Mouse (Mus musculus) adrenal gland, adult (tissue): Measurements from ENCODE around the gene Eif1ad.
"Not testable (repeated sequence)": the region's sequence is repeated elsewhere in the genome, so short reads cannot be mapped to it uniquely, and the experiment has no call there.

ENCODE experiments used
- DNase-seq, 2 experiments: peaks; one replicate each; pipeline ENCODE4 v3.0.0; 2022 to 2023; ENCODE audit warnings: low spot score in 1 of 2; ENCODE audit not compliant: inconsistent age in 2 of 2

The Eif1ad gene

DNA sequence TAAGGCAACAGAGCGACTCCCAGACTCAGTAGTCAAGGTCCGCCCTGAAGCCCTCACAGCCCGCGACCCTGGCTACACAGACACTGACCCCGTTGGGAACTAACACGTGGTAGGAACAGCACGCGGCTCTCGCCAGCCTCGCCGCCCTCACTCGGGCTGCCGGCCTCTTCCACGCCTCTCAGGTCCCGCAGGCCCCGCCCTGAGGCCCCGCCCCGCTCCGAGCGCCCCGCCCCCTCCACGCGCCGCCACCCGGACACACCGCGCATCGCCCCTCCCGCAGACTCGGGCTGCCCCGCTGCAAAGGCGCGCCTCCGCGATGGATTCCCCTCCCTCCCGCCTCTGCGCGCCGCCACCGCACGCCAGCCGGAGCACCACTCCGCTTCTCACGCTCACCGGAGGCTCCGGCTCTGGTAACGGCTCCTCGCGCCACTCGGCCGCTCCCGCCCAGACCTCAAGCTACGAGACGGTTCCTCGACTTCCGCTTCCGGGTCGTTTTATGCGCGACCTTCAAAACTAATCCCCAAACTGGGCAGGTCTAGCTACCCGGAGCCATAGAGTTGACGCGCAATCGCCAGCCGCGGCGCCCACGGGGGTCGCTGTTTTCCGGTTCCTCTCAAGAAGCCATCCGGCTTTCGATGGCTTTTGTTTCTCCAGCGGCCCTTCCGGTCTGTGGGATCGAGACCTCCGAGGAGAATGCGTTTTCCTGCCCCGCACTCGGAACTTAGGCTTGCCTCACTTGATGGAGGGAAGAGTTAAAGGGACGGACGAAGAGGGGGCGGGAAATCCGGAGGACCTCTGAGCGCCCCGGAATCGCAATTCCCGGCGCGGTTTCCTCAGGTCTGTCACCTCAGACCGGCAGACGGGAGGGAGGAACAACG is at the start of gene Eif1ad:
Gene Eif1ad (plus strand): TSS at position 567 of the 878 bp plus-strand sequence.
- DNase-seq: peak; percentile 97 to 100

DNA sequence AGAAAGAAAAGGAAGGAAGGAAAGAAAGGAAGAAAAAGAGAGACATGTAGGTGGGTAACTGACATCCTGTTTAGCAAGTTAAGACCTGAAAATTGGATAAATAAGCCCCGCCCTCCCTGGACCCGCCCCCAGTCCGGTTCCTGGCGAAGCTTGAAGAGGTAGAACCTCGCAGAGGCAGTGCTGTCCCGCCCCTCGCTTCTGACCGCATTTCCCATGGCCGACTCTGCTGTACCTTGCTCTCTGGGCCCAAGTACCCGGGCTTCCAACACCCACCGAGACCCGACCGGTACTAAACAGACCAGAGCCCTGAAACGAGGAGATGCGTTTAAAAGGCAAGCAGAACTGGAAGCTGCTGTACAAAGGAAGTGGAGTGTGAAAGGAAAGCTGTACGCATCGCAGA is 42.7 kb upstream of the Eif1ad start:
- no peak for DNase-seq

- no peak for DNase-seq
These were observed 38.6 kb upstream of the Eif1ad start for GRCm38 (mm10) chr19:5327970-5328369.

- no peak for DNase-seq
These were observed 31.8 kb upstream of the Eif1ad start for GRCm38 (mm10) chr19:5334741-5335140.

- no peak for DNase-seq
These were observed 31.1 kb upstream of the Eif1ad start, which contains the start of gene Catsper1 for GRCm38 (mm10) chr19:5335441-5335840. Gene Catsper1, plus strand, starts transcription at chr19:5335741.

DNA sequence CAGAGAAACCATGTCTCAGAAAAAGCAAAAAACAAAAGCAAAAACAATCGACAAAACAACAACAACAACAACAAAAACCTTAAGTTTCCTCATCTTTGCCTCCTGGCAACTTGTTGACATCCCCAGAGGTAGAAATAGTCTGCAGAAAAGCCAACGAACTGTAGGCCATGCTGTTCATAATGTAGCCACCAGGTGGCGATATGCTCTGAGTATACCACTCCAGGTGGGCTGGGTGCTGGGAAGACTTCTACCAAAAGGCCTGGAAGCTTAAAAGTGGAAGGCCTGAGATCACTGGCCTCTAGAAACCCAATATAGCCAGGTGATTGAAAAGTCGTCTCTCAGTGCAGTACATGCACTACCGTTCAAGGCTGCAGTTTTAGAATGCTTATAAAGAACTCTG is 28.6 kb upstream of the Eif1ad start:
- peak; percentile 78 to 91 for DNase-seq

- DNase-seq: no peak
These were observed 25.2 kb upstream of the Eif1ad start for GRCm38 (mm10) chr19:5341360-5341759.

DNA sequence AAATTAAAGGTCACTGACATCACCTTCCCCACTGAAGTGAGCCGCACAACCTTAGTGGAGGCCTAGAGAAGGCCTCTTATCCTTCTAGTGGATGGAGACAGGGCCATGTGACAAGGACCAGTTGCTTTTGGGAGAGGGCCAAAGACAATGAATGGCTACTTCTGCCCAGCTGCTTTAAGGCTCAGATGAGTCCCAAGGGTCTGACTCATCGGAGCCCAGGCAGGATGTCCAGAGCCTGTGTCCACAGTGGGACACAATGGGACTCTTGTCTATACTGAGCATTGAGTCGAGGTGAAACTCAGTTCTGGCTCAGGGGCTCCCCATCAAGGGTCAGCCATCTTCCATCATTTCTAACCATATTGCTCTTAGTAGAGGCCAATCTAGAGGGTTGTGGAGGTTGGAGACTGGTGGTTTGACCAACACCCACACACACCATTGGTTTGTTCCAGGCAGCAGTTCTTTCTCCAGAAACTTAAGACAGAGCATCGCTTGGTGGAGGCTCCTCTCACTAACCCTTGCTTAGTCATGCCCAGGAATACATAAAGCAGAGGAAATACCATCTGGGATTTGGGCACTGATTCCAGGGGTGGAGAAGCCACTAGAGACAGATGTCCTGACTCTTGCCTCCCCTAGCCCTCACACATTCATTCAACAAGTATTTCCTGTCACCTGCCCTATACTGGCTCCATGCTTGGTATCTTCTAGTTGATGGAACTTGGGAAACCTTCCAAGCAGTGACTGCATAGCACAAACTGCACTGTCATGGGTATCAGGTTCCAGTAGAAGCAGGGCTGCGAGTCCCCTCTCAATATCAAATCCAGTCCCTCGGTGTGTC is 21.0 kb upstream of the Eif1ad start:
- no peak for DNase-seq

GRCm38 (mm10) chr19:5348064-5348463 is 18.5 kb upstream of the Eif1ad start:
- DNase-seq: no peak

- peak; percentile 49 to 78 for DNase-seq
These were observed 17.7 kb upstream of the Eif1ad start for GRCm38 (mm10) chr19:5348526-5349501.

GRCm38 (mm10) chr19:5349502-5349873 is 17.1 kb upstream of the Eif1ad start, which contains the start of gene Cst6:
Gene Cst6, minus strand, starts transcription at chr19:5349574.
- not testable (repeated sequence) for DNase-seq

DNA sequence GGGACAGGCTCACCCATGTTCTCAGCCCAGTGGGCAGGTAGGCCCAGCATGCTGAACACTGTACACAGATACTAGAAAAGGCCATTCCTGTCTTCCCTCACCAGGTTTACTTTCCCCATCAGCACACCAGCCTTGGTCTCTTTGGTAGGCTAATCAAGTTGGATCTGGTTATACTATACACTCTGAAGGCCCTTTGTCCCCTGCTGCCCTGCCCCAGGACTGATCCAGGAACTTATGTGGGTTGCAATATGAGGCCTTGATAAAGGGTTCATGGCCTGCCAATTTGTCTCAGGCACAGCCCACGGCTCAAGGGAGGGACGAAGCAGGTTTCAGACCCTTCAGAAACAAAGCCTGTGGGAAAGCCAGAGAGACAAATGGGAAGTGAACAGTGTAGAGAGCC is 12.9 kb upstream of the Eif1ad start:
- no peak for DNase-seq

GRCm38 (mm10) chr19:5356080-5356479 is 10.5 kb upstream of the Eif1ad start:
- no peak for DNase-seq

DNA sequence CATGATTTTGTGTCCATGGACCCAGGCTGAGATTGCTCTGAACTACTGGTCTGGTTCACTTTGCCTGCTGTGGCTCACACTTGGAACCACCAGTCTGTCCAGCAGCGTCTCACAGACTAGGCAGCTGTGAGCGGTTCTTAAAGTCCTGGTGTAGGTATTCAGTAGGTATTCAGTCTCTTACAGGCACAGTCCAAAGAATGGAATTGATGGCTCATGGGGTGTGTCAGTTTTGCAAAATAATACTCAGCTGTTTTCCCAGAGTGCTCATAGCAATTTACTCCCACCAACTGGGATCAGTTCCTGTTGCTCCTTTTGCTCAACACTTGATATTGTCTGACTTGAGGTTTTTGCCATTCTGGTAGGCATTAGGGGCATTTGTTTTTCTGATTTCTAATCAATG is 4.4 kb upstream of the Eif1ad start:
- no peak for DNase-seq

GRCm38 (mm10) chr19:5364124-5364523 is 2.4 kb upstream of the Eif1ad start:
- peak in 1 of 2 experiments; percentile 50 for DNase-seq

- peak; percentile 41 to 54 for DNase-seq
These were observed 790 bp upstream of the Eif1ad start for GRCm38 (mm10) chr19:5365751-5366150.

GRCm38 (mm10) chr19:5367053-5367359 is 465 bp downstream of the Eif1ad start, which contains the start of gene Banf1:
Gene Banf1, minus strand, starts transcription at chr19:5367168.
- DNase-seq: no peak

- DNase-seq: peak in 1 of 2 experiments; percentile 42
These were observed 914 bp downstream of the Eif1ad start for GRCm38 (mm10) chr19:5367455-5367854.

DNA sequence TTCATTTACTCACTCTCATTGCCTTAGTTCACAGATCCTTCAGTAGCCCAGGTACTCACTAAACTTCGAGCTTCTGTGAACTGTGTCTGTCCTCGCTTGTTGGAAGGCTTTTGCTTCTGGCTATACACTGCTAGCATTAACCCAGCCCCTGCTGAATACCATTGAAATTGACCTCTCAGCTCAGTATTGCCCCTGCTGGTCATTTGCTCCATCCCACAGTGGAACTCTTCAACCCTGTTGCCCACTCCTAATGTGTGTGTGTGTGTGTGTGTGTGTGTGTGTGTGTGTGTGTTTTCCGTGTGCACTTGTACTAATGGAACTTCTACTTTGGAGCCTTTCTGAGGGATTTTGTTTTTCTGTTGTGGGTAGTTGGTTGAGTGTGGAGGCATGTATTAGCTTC is 4.4 kb downstream of the Eif1ad start:
- no peak for DNase-seq

GRCm38 (mm10) chr19:5372724-5373123 is 6.2 kb downstream of the Eif1ad start:
- no peak for DNase-seq

GRCm38 (mm10) chr19:5374177-5374576 is 7.6 kb downstream of the Eif1ad start:
- no peak for DNase-seq
